Mouse (Mus musculus): ENCODE data around the gene Ndufaf2. TPM values are rescaled to one million over a fixed set of nuclear protein-coding genes. Genes with fewer than 3 reads are reported as not detected.
A peak's percentile ranks its signal among the peaks of the same experiment; 100 is the strongest.

Gene Ndufaf2
- total RNA-seq, 1 experiment from 2014 or later = 10.6 TPM

- no peak for ATAC-seq (ENCODE audit: extremely low read depth, insufficient number of reproducible peaks, low FRiP score, poor library complexity, severe bottlenecking)
Observed at GRCm38 (mm10) chr13:107984641-107985040, 173.8 kb downstream of the Ndufaf2 start.

- ATAC-seq (ENCODE audit: extremely low read depth, insufficient number of reproducible peaks, low FRiP score, poor library complexity, severe bottlenecking) = no peak
Observed at GRCm38 (mm10) chr13:107984186-107984585, 174.2 kb downstream of the Ndufaf2 start.

GRCm38 (mm10) chr13:107983231-107983847 lies 175.1 kb downstream of the Ndufaf2 start:
- no peak for ATAC-seq (ENCODE audit: extremely low read depth, insufficient number of reproducible peaks, low FRiP score, poor library complexity, severe bottlenecking)

GRCm38 (mm10) chr13:107979461-107979860 lies 179.0 kb downstream of the Ndufaf2 start:
- ATAC-seq (ENCODE audit: extremely low read depth, insufficient number of reproducible peaks, low FRiP score, poor library complexity, severe bottlenecking) = no peak

- ATAC-seq (ENCODE audit: extremely low read depth, insufficient number of reproducible peaks, low FRiP score, poor library complexity, severe bottlenecking) = no peak
Observed at GRCm38 (mm10) chr13:107976886-107977656, 181.4 kb downstream of the Ndufaf2 start.

- ATAC-seq (ENCODE audit: extremely low read depth, insufficient number of reproducible peaks, low FRiP score, poor library complexity, severe bottlenecking) = no peak
Observed at GRCm38 (mm10) chr13:107972451-107972850, 186.0 kb downstream of the Ndufaf2 start.

- ATAC-seq (ENCODE audit: extremely low read depth, insufficient number of reproducible peaks, low FRiP score, poor library complexity, severe bottlenecking) = no peak
Observed at GRCm38 (mm10) chr13:107971868-107972267, 186.6 kb downstream of the Ndufaf2 start.

- no peak for ATAC-seq (ENCODE audit: extremely low read depth, insufficient number of reproducible peaks, low FRiP score, poor library complexity, severe bottlenecking)
Observed at GRCm38 (mm10) chr13:107970422-107971142, 187.8 kb downstream of the Ndufaf2 start.

GRCm38 (mm10) chr13:107969961-107970391 lies 188.4 kb downstream of the Ndufaf2 start:
- ATAC-seq (ENCODE audit: extremely low read depth, insufficient number of reproducible peaks, low FRiP score, poor library complexity, severe bottlenecking) = no peak

GRCm38 (mm10) chr13:107964616-107965015 lies 193.8 kb downstream of the Ndufaf2 start:
- no peak for ATAC-seq (ENCODE audit: extremely low read depth, insufficient number of reproducible peaks, low FRiP score, poor library complexity, severe bottlenecking)

- no peak for ATAC-seq (ENCODE audit: extremely low read depth, insufficient number of reproducible peaks, low FRiP score, poor library complexity, severe bottlenecking)
Observed at GRCm38 (mm10) chr13:107963471-107963870, 195.0 kb downstream of the Ndufaf2 start.

GRCm38 (mm10) chr13:107962741-107963140 lies 195.7 kb downstream of the Ndufaf2 start:
- ATAC-seq (ENCODE audit: extremely low read depth, insufficient number of reproducible peaks, low FRiP score, poor library complexity, severe bottlenecking) = no peak

GRCm38 (mm10) chr13:107961972-107962371 lies 196.5 kb downstream of the Ndufaf2 start:
- no peak for ATAC-seq (ENCODE audit: extremely low read depth, insufficient number of reproducible peaks, low FRiP score, poor library complexity, severe bottlenecking)

- no peak for ATAC-seq (ENCODE audit: extremely low read depth, insufficient number of reproducible peaks, low FRiP score, poor library complexity, severe bottlenecking)
Observed at GRCm38 (mm10) chr13:107961501-107961900, 196.9 kb downstream of the Ndufaf2 start.

- ATAC-seq (ENCODE audit: extremely low read depth, insufficient number of reproducible peaks, low FRiP score, poor library complexity, severe bottlenecking) = no peak
Observed at GRCm38 (mm10) chr13:107960549-107960948, 197.9 kb downstream of the Ndufaf2 start.

- no peak for ATAC-seq (ENCODE audit: extremely low read depth, insufficient number of reproducible peaks, low FRiP score, poor library complexity, severe bottlenecking)
Observed at GRCm38 (mm10) chr13:107959891-107960290, 198.5 kb downstream of the Ndufaf2 start.

GRCm38 (mm10) chr13:107956246-107956645 lies 202.2 kb downstream of the Ndufaf2 start:
- no peak for ATAC-seq (ENCODE audit: extremely low read depth, insufficient number of reproducible peaks, low FRiP score, poor library complexity, severe bottlenecking)

GRCm38 (mm10) chr13:107955327-107956110 lies 202.9 kb downstream of the Ndufaf2 start:
- 0 out of 2 replicates have a peak, but pooled peaks have one; percentile 16 for ATAC-seq (ENCODE audit: extremely low read depth, insufficient number of reproducible peaks, low FRiP score, poor library complexity, severe bottlenecking)

Measured in neutrophil, adult 5-6 weeks (primary cell).